Comparison of ENCODE assay signal across 24 mouse cellular contexts in the genomic region with DNA sequence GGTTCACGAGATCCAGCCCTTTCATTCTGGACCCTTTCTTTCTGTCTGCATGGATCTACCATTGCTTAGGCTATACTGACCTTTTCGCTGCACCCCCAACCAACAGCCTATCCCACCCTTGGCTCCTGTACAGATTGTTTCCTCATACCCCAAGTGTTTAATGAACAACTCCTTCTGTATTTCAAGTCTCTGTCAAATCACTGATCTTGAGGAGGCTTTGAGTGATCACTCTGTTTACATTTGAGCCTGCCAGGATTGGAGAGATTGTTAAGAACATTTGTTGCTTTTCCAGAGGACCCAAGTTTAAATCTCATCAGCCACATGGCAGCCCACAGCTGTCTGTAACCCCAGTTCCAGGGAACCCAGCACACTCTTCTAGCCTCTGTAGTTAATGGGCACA.
A peak's percentile ranks its signal among the peaks of the same experiment; 100 is the strongest.
DNase-seq lines count a peak whose midpoint lies in the region; ATAC-seq and TF ChIP-seq lines count a peak whose summit lies in the region.
"Had no signal": no experiment of that assay in that cellular context is flagged by ENCODE, and none has a peak within 500 bp of the region (broad histone marks: within the 10 kb centered on the region; RNA-seq: fewer than 3 reads in every experiment).

No protein-coding gene starts in this region.

- DNase-seq in lung, embryonic 14.5 days, result peak; percentile 72
- no peak for DNase-seq in lung, postnatal 14 days
- peak; percentile 19 for DNase-seq in lung, postnatal 10 days
- peak; percentile 25 for DNase-seq in lung, postnatal 36 days
- no peak for DNase-seq in thymus, postnatal 25 days
- DNase-seq in testis, postnatal 10 days (ENCODE audit: low spot score), result no peak
- DNase-seq: adrenal gland, adult 8-10 months; adrenal gland, postnatal 14 days; adrenal gland, postnatal 36 days; B cell, adult 2 months; cerebellum, adult 18-20 months; cerebellum, adult 8-10 months; cerebellum, postnatal 10 days; cerebellum, postnatal 25 days had no signal

- peak; percentile 81 for ATAC-seq in lung, embryonic 14.5 days (ENCODE audit: insufficient read depth)
- ATAC-seq in lung, embryonic 16.5 days (ENCODE audit: low read depth), result peak; percentile 95
- ATAC-seq: activated CD4-positive, CD25-positive, alpha-beta regulatory T cell, adult 4 months; CD4-positive, CD25-positive, alpha-beta regulatory T cell, adult 4 months; forebrain, embryonic 13.5 days; forebrain, embryonic 16.5 days; Patski had no signal

- H3K36me3 ChIP-seq in lung, embryonic 14.5 days (ENCODE audit: insufficient read depth), result no peaks in the 10 kb centered on the region
- no peaks in the 10 kb centered on the region for H3K36me3 ChIP-seq in lung, embryonic 16.5 days (ENCODE audit: control insufficient read depth, insufficient read depth, low read length)
- H3K36me3 ChIP-seq: embryonic facial prominence, embryonic 10.5 days; embryonic facial prominence, embryonic 12.5 days; G1E had no signal

- no peak overlapping the region for H3K4me3 ChIP-seq in lung, embryonic 14.5 days (ENCODE audit: low read depth, low read length)
- no peak overlapping the region for H3K4me3 ChIP-seq in lung, embryonic 16.5 days (ENCODE audit: low read length)
- H3K4me3 ChIP-seq: embryonic facial prominence, embryonic 10.5 days; embryonic facial prominence, embryonic 12.5 days; forebrain, embryonic 13.5 days had no signal

- H3K27ac ChIP-seq in lung, embryonic 14.5 days (ENCODE audit: low read depth), result no peak overlapping the region
- peak overlapping the region; percentile 57 for H3K27ac ChIP-seq in lung, embryonic 16.5 days (ENCODE audit: low read length)
- H3K27ac ChIP-seq: embryonic facial prominence, embryonic 10.5 days; embryonic facial prominence, embryonic 12.5 days; forebrain, embryonic 13.5 days had no signal

- no peaks in the 10 kb centered on the region for H3K9me3 ChIP-seq in lung, embryonic 14.5 days (ENCODE audit: low read depth, low read length)
- no peaks in the 10 kb centered on the region for H3K9me3 ChIP-seq in lung, embryonic 16.5 days (ENCODE audit: control insufficient read depth, low read length)
- H3K9me3 ChIP-seq: embryonic facial prominence, embryonic 10.5 days; embryonic facial prominence, embryonic 12.5 days; forebrain, embryonic 13.5 days had no signal

- H3K4me2 ChIP-seq in lung, embryonic 14.5 days, result no peak overlapping the region
- H3K4me2 ChIP-seq in lung, embryonic 16.5 days (ENCODE audit: low read depth, low read length), result no peak overlapping the region
- H3K4me2 ChIP-seq: embryonic facial prominence, embryonic 12.5 days; forebrain, embryonic 13.5 days had no signal

- WGBS in lung, embryonic 14.5 days, result 48% methylated on average over 2 of the region's 2 CpGs
- WGBS in lung, embryonic 16.5 days, result 42% methylated on average over 2 of the region's 2 CpGs

- TF ChIP-seq CTCF in lung, embryonic 14.5 days (IDR thresholded peaks at IDR 0.05; ENCODE audit: low read depth), result no peak

- H3K4me1 ChIP-seq in lung, embryonic 14.5 days (ENCODE audit: insufficient read depth), result no peaks in the 10 kb centered on the region
- H3K4me1 ChIP-seq in lung, embryonic 16.5 days (replicated peaks; ENCODE audit: control insufficient read depth, insufficient read depth, low read length), result 0 out of 2 replicates have a peak, but pooled peaks cover 4% of the 10 kb centered on the region
- H3K4me1 ChIP-seq: embryonic facial prominence, embryonic 10.5 days; embryonic facial prominence, embryonic 12.5 days; forebrain, embryonic 13.5 days had no signal

- H3K9ac ChIP-seq in lung, embryonic 14.5 days, result no peak overlapping the region
- H3K9ac ChIP-seq in lung, embryonic 16.5 days (ENCODE audit: low read length), result no peak overlapping the region
- H3K9ac ChIP-seq: embryonic facial prominence, embryonic 12.5 days; forebrain, embryonic 13.5 days had no signal

- no peaks in the 10 kb centered on the region for H3K27me3 ChIP-seq in lung, embryonic 14.5 days (ENCODE audit: insufficient read depth, low read length)
- no peaks in the 10 kb centered on the region for H3K27me3 ChIP-seq in lung, embryonic 16.5 days (ENCODE audit: control insufficient read depth, insufficient read depth, low read depth, low read length)
- H3K27me3 ChIP-seq: CH12.LX; embryonic facial prominence, embryonic 12.5 days; forebrain, embryonic 13.5 days had no signal

Comparison
In these comparisons a context has a peak if more than half of its experiments do, and no peak if none do; other contexts are left out.
1. DNase-seq: peak in lung, embryonic 14.5 days (single experiment), lung, postnatal 10 days (single experiment) and lung, postnatal 36 days (single experiment); none in lung, postnatal 14 days (single experiment), thymus, postnatal 25 days (single experiment) and testis, postnatal 10 days (single experiment).